Mouse (Mus musculus) thymus, adult 2 months (tissue): ENCODE results near the gene Cxcl10.

Experiments
- CTCF ChIP-seq: fragments of 200-500 bp; IDR thresholded peaks from 2 replicates; pipeline ENCODE4 v1.5.1; 2012; ENCODE audit warnings: mild to moderate bottlenecking, control low read depth, low read length, moderate library complexity, borderline replicate concordance; ENCODE audit not compliant: control insufficient read depth, poor library complexity, insufficient read depth; ENCODE audit errors: extremely low read depth
- POLR2A ChIP-seq: fragments of 200-500 bp; IDR thresholded peaks from 2 replicates; pipeline ENCODE4 v1.6.1; 2012; ENCODE audit warnings: mild to moderate bottlenecking, low read length, control low read depth, moderate library complexity; ENCODE audit not compliant: control insufficient read depth, poor library complexity, insufficient read depth; ENCODE audit errors: extremely low read depth

GRCm38 (mm10) chr5:92353517-92353916 is 4.8 kb upstream of the Cxcl10 start:
- TF ChIP-seq CTCF (no peak), POLR2A (no peak)
